Mouse (Mus musculus) heart, postnatal 4 days (tissue): ENCODE measurements around the gene Rell1. TPM values are rescaled to one million over a fixed set of nuclear protein-coding genes. Genes with fewer than 3 reads are reported as not detected.
"Not testable (repeated sequence)": the region's sequence is repeated elsewhere in the genome, so short reads cannot be mapped to it uniquely, and the experiment has no call there.

ENCODE experiments used
- DNase-seq: peaks from one replicate; pipeline ENCODE4 v3.0.0; 2021
- total RNA-seq, 2 experiments: library from RNA; stranded (reverse); gene quantifications; 2 replicates each; pipeline ENCODE4 v1.2.3; 2021

Rell1 gene
- total RNA-seq, 2 experiments from 2014 or later: 18.9 to 20.1 TPM

GRCm38 (mm10) chr5:63897001-63897819 is 71.5 kb downstream of the Rell1 start:
- not testable (repeated sequence) for DNase-seq

GRCm38 (mm10) chr5:63891912-63892311 is 76.8 kb downstream of the Rell1 start:
- no peak for DNase-seq

GRCm38 (mm10) chr5:63891241-63891640 is 77.5 kb downstream of the Rell1 start:
- no peak for DNase-seq

- DNase-seq: no peak
These were observed 81.6 kb downstream of the Rell1 start for GRCm38 (mm10) chr5:63887111-63887510.

- no peak for DNase-seq
These were observed 82.0 kb downstream of the Rell1 start for GRCm38 (mm10) chr5:63886709-63887108.

- DNase-seq: no peak
These were observed 82.4 kb downstream of the Rell1 start for GRCm38 (mm10) chr5:63886292-63886691.

- DNase-seq: no peak
These were observed 89.7 kb downstream of the Rell1 start for GRCm38 (mm10) chr5:63879026-63879425.

GRCm38 (mm10) chr5:63876081-63876480 is 92.6 kb downstream of the Rell1 start:
- no peak for DNase-seq

GRCm38 (mm10) chr5:63874880-63875279 is 93.8 kb downstream of the Rell1 start:
- no peak for DNase-seq

- DNase-seq: no peak
These were observed 96.3 kb downstream of the Rell1 start for GRCm38 (mm10) chr5:63872176-63872932.

- no peak for DNase-seq
These were observed 101.3 kb downstream of the Rell1 start for GRCm38 (mm10) chr5:63867421-63867820.

- no peak for DNase-seq
These were observed 109.8 kb downstream of the Rell1 start for GRCm38 (mm10) chr5:63858901-63859300.

Other genes with a start within 250 kb of the Rell1 start
- gene 0610040J01Rik, start 156.5 kb downstream of the Rell1 start, total RNA-seq: under 1 TPM; 0.64 to 0.77 TPM
- 10 to 100 TPM; 13.2 to 14.5 TPM for gene Pgm2, start 124.1 kb upstream of the Rell1 start, total RNA-seq
- 10 to 100 TPM; 55.5 to 58.6 TPM for gene Tbc1d1, start 187.4 kb upstream of the Rell1 start, total RNA-seq